ENCODE assay signal across 9 mouse cellular contexts in genomic region chr12:44430996-44431395, GRCm38 (mm10).
DNase-seq lines count a peak whose midpoint lies in the region; ATAC-seq and TF ChIP-seq lines count a peak whose summit lies in the region.
"Had no signal": no experiment of that assay in that cellular context is flagged by ENCODE, and none has a peak within 500 bp of the region (broad histone marks: within the 10 kb centered on the region; RNA-seq: fewer than 3 reads in every experiment).

No protein-coding gene starts in this region.

- H3K27me3 ChIP-seq in forebrain, postnatal 0 days (ENCODE audit: insufficient read depth, low read length) = no peaks in the 10 kb centered on the region
- no peaks in the 10 kb centered on the region for H3K27me3 ChIP-seq in limb, embryonic 10.5 days (ENCODE audit: low read depth, poor library complexity, severe bottlenecking)

- H3K4me3 ChIP-seq in forebrain, postnatal 0 days (ENCODE audit: low read depth, low read length) = no peak overlapping the region
- no peak overlapping the region for H3K4me3 ChIP-seq in limb, embryonic 10.5 days

- TF ChIP-seq CTCF in forebrain, postnatal 0 days (IDR thresholded peaks at IDR 0.05; ENCODE audit: low read depth) = no peak

- H3K9me3 ChIP-seq in forebrain, postnatal 0 days (ENCODE audit: low read length) = no peaks in the 10 kb centered on the region
- no peaks in the 10 kb centered on the region for H3K9me3 ChIP-seq in limb, embryonic 10.5 days (replicated peaks)

- H3K4me1 ChIP-seq in forebrain, postnatal 0 days (ENCODE audit: insufficient read depth) = peaks cover 12% of the 10 kb centered on the region
- H3K4me1 ChIP-seq in limb, embryonic 10.5 days = no peaks in the 10 kb centered on the region

- H3K4me2 ChIP-seq in forebrain, postnatal 0 days (ENCODE audit: low read depth) = no peak overlapping the region

- no peak overlapping the region for H3K9ac ChIP-seq in forebrain, postnatal 0 days
- H3K9ac ChIP-seq: liver, embryonic 14.5 days had no signal

- 23% methylated on average over 7 of the region's 7 CpGs for WGBS in forebrain, postnatal 0 days
- 81% methylated on average over 7 of the region's 7 CpGs for WGBS in limb, embryonic 10.5 days

- H3K27ac ChIP-seq in forebrain, postnatal 0 days (ENCODE audit: low read depth, low read length) = 0 out of 2 replicates have a peak overlapping the region, but pooled peaks have one; percentile 29
- H3K27ac ChIP-seq in limb, embryonic 10.5 days = no peak overlapping the region
- H3K27ac ChIP-seq: liver, embryonic 14.5 days had no signal

- no peaks in the 10 kb centered on the region for H3K36me3 ChIP-seq in forebrain, postnatal 0 days (ENCODE audit: insufficient read depth)
- H3K36me3 ChIP-seq in limb, embryonic 10.5 days = no peaks in the 10 kb centered on the region

- ATAC-seq in forebrain, postnatal 0 days = no peak

- DNase-seq in layer of hippocampus, adult 11-12 months (ENCODE audit: low spot score) = peak; percentile 42
- DNase-seq in layer of hippocampus, postnatal 36 days = no peak
- peak; percentile 52 for DNase-seq in forebrain, postnatal 0 days
- peak; percentile 34 for DNase-seq in layer of hippocampus, adult 9-11 months
- DNase-seq in right cerebral cortex, adult 18-20 months = peak; percentile 79
- DNase-seq in B cell, adult 2 months = no peak
- no peak for DNase-seq in limb, embryonic 10.5 days (ENCODE audit: low spot score)
- no peak for DNase-seq in T-cell, adult 2 months (ENCODE audit: low spot score)

Comparison
In these comparisons a context has a peak if more than half of its experiments do, and no peak if none do; other contexts are left out.
1. DNase-seq: peak in layer of hippocampus, adult 11-12 months (single experiment), forebrain, postnatal 0 days (single experiment), layer of hippocampus, adult 9-11 months (single experiment) and right cerebral cortex, adult 18-20 months (single experiment); none in layer of hippocampus, postnatal 36 days (0 of 2), B cell, adult 2 months (0 of 2), limb, embryonic 10.5 days (single experiment) and T-cell, adult 2 months (single experiment).